In the genomic region with DNA sequence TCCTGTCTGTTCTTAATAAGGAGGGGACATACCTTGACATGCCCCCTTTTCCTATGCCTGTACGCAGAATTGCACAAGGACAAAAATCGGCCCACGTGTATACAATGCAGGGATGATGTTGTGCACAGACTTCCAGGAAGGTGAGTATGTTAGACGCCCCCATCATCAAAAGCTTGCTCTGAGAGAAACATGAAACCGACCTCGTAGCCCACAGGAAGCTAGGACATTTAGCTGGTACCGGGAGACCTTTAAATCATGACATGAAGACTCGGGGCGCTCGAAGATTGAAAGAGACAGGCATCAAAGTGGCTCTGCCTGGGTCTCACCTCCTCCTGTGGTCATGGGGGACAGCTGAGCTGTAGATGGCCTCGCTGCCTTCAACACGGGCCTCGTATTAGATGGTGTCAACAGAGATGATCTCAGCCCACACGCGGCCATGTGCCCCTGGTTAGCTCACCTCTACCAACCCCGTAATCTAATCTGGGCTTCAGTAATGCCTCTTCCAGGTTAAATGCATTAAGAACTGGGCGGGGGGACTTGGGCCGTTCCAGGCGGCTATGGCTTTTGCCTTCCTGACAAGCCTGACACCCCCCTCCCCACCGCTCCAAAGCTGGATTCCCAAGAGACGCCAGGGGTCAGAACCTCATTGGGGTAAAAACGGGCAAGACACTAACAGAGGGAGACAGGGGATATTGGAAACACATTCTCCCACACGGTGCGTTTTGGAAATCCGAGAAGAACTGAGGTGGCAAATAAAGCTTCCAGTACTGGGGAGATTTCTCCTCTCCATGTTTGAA, we compare ENCODE assay signal across 16 mouse cellular contexts.
"Had no signal": no experiment of that assay in that cellular context is flagged by ENCODE, and none has a peak within 500 bp of the region (broad histone marks: within the 10 kb centered on the region; RNA-seq: fewer than 3 reads in every experiment).

No protein-coding gene starts in this region.

- DNase-seq: kidney, adult 8-10 months; kidney, postnatal 25 days; layer of hippocampus, adult 9-11 months; layer of hippocampus, postnatal 36 days; lung, adult 2 months; lung, postnatal 4 days; right cerebral cortex, postnatal 4 days; spleen, adult 18-20 months; thymus, adult 2 months; thymus, postnatal 25 days had no signal

- H3K27ac ChIP-seq: limb, embryonic 13.5 days; liver, embryonic 14.5 days; midbrain, embryonic 15.5 days; neural tube, embryonic 12.5 days; stomach, embryonic 15.5 days had no signal

- H3K4me2 ChIP-seq: limb, embryonic 13.5 days; midbrain, embryonic 15.5 days; neural tube, embryonic 12.5 days; stomach, embryonic 15.5 days had no signal

- H3K27me3 ChIP-seq: midbrain, embryonic 15.5 days; neural tube, embryonic 12.5 days; stomach, embryonic 15.5 days had no signal

- H3K4me3 ChIP-seq: limb, embryonic 13.5 days; midbrain, embryonic 15.5 days; neural tube, embryonic 12.5 days; stomach, embryonic 15.5 days had no signal

- H3K9ac ChIP-seq: limb, embryonic 13.5 days; liver, embryonic 14.5 days; midbrain, embryonic 15.5 days; neural tube, embryonic 12.5 days; stomach, embryonic 15.5 days had no signal

- H3K9me3 ChIP-seq: midbrain, embryonic 15.5 days; stomach, embryonic 15.5 days had no signal

- H3K36me3 ChIP-seq: limb, embryonic 13.5 days; midbrain, embryonic 15.5 days; neural tube, embryonic 12.5 days; stomach, embryonic 15.5 days had no signal

- H3K4me1 ChIP-seq: midbrain, embryonic 15.5 days; neural tube, embryonic 12.5 days; stomach, embryonic 15.5 days had no signal

- ATAC-seq: lung, postnatal 0 days; midbrain, embryonic 15.5 days had no signal
